Mouse (Mus musculus) macrophage (primary cell): ENCODE measurements around the gene Ube2cbp. TPM values are rescaled to one million over a fixed set of nuclear protein-coding genes. Genes with fewer than 3 reads are reported as not detected.
A peak's percentile ranks its signal among the peaks of the same experiment; 100 is the strongest.

Experiments used
- H3K27ac ChIP-seq: fragments of 350-480 bp; formaldehyde crosslinking; 2 replicates; pipeline ENCODE4 v1.9.0; 2021
- H3K36me3 ChIP-seq: fragments of 350-480 bp; formaldehyde crosslinking; 2 replicates; pipeline ENCODE4 v1.9.0; 2021; ENCODE audit errors: inconsistent target
- H3K4me3 ChIP-seq: fragments of 350-480 bp; formaldehyde crosslinking; 2 replicates; pipeline ENCODE4 v1.9.0; 2021; ENCODE audit errors: inconsistent target
- H3K79me2 ChIP-seq: fragments of 350-480 bp; formaldehyde crosslinking; 2 replicates; pipeline ENCODE4 v1.9.0; 2021; ENCODE audit errors: inconsistent target
- WGBS: methylation state at CpG from one replicate; pipeline ENCODE4 v1.1.7; 2026; ENCODE audit warnings: inconsistent platforms; ENCODE audit not compliant: missing documents; 5-methylcytosine and 5-hydroxymethylcytosine counted together
- polyA plus RNA-seq: library from polyadenylated mRNA; stranded (reverse); fragments of 250-400 nt; gene quantifications from 3 replicates; pipeline ENCODE4 v1.2.4, GENCODE M21; 2018; ENCODE audit warnings: inconsistent platforms
- total RNA-seq, 78 experiments: library from RNA; depleted of rRNA; stranded (reverse); fragments of 250-400 nt; gene quantifications; 1 replicate in 9 of 78; 2 replicates in 24 of 78; 3 replicates in 43 of 78; 4 replicates in 2 of 78; pipeline ENCODE4 v1.2.4; 2018; ENCODE audit warnings: inconsistent platforms in 56 of 78

Ube2cbp gene
- not detected for total RNA-seq (2018; cell fraction: chromatin; rRNA removed)
- total RNA-seq (2018; cell fraction: cytosol; rRNA removed), result under 1 TPM in 15 of 26 experiments, not detected in 11; 0.05 to 0.22 (median 0.10) TPM
- under 1 TPM in 1 of 26 experiments, not detected in 25; 0.39 TPM for total RNA-seq (2018; cell fraction: nucleus; rRNA removed)
- polyA plus RNA-seq, result 0.54 TPM in 1 of 3 replicates, not detected in the others

- peaks cover 20% of the 10 kb centered on the region for H3K79me2 ChIP-seq
- no peak within 1 kb of the TSS for H3K27ac ChIP-seq
- H3K36me3 ChIP-seq, result no peaks in the 10 kb centered on the region
- 2% methylated on average over 67 of the region's 70 CpGs for WGBS
- H3K4me3 ChIP-seq, result peak within 1 kb of the TSS; percentile 14; the same call in 1 of the 2 replicates
These were observed at the start of gene Ube2cbp for GRCm38 (mm10) chr9:86464151-86465105. Gene Ube2cbp (minus strand): TSS chr9:86464950.

- peaks cover 16% of the 10 kb centered on the region for H3K36me3 ChIP-seq
- WGBS, result 97% methylated on average over 3 of the region's 3 CpGs
These were observed 49.6 kb upstream of the Ube2cbp start for GRCm38 (mm10) chr9:86514390-86514789.

DNA sequence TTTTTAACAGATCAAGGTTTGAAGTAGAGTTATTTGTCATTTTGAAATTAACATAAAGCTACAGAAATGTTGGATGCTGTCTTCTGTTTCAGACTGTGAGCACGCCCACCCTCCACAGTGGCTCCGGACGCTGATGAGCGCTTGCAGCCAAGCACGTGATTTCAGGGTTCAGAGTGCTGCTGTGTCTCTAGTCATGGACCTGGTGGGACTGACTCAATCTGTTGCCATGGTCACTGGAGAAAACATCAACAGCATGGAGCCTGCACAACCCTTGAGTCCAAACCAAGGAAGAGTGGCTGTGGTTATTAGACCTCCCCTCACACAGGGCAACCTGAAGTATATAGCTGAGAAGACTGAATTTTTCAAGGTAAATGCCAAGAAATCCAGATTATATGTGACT is 49.0 kb upstream of the Ube2cbp start:
- H3K4me3 ChIP-seq, result no peak overlapping the region
- H3K79me2 ChIP-seq, result no peaks in the 10 kb centered on the region
- H3K27ac ChIP-seq, result no peak overlapping the region
- over 99% methylated on average over 5 of the region's 5 CpGs for WGBS
- peaks cover 22% of the 10 kb centered on the region for H3K36me3 ChIP-seq

More at GRCm38 (mm10) chr9:86514390-86514789, 49.6 kb upstream of the Ube2cbp start:
- Histone ChIP-seq H3K4me3 (no peak overlapping the region), H3K27ac (no peak overlapping the region), H3K79me2 (no peaks in the 10 kb centered on the region)

DNA sequence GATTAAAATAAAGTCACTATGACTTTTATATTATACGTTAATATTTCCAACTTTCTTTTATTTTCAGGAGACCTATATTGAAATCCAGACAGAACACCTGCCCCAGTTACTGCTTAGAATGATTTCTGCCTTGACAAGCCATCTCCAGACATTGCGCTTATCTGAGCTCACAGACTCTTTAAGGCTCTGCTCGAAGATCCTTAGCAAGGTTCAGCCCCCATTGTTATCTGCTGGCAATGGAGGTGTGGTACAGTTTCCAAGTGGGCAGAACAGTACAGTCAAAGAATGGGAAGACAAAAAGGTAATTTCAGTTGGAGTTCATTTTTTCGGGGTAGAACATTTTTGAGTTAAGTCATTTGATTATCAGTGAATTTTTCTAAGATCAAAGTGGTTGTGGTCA is 42.7 kb upstream of the Ube2cbp start:
- peaks cover 26% of the 10 kb centered on the region for H3K36me3 ChIP-seq
- H3K27ac ChIP-seq, result no peak overlapping the region
- no peaks in the 10 kb centered on the region for H3K79me2 ChIP-seq
- WGBS, result 83% methylated on average over 4 of the region's 4 CpGs
- no peak overlapping the region for H3K4me3 ChIP-seq

- Histone ChIP-seq H3K4me3 (no peak overlapping the region), H3K27ac (no peak overlapping the region), H3K36me3 (peaks cover 21% of the 10 kb centered on the region; the same call in 1 of the 2 replicates), H3K79me2 (no peaks in the 10 kb centered on the region)
- 96% methylated on average over 3 of the region's 3 CpGs for WGBS
These were observed 34.3 kb upstream of the Ube2cbp start for GRCm38 (mm10) chr9:86499083-86499482.

DNA sequence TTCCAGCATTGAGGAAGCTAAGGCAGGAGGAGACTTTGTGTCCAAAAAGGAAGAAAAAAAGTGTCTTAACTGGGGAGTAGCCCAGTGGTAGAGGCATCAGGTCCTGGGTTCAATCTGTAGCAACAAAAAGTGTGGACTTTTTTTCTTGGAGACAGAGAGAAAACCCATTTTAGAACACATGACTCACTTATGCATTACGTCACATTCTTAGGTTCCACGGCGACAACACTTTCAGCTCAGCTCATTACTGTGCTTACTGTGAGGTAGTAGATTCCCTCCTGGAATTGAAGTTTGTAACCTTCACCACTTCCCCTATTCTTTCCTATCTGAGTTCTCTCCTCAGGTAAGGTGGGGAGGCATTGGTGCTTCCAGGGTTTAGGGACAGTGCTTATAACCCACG is 31.5 kb upstream of the Ube2cbp start:
- Histone ChIP-seq H3K27ac (no peak overlapping the region), H3K36me3 (peaks cover 11% of the 10 kb centered on the region; the same call in 1 of the 2 replicates), H3K79me2 (no peaks in the 10 kb centered on the region), H3K4me3 (no peak overlapping the region)
- WGBS, result 81% methylated on average over 4 of the region's 4 CpGs

DNA sequence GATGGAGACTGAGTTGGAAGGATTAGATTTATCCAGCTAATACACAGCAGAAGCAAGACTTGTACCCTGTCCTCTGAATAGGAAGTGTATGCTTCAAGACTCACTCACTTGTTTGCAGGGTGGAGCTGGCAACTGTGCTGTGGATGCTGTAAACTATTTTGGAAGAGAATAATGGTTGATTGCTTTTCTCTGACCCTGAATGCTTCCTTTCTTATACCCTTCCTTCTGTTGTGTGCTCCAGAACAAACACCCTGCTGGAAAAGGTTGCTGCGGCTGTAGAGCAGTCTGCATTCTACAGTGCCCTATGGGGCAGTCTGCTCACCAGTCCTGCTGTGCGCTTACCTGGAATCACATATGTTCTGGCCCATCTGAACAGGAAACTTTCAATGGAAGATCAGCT is 27.0 kb upstream of the Ube2cbp start:
- Histone ChIP-seq H3K4me3 (no peak overlapping the region), H3K79me2 (no peaks in the 10 kb centered on the region), H3K36me3 (peaks cover 21% of the 10 kb centered on the region; the same call in 1 of the 2 replicates), H3K27ac (no peak overlapping the region)
- WGBS, result 91% methylated on average over 2 of the region's 2 CpGs

DNA sequence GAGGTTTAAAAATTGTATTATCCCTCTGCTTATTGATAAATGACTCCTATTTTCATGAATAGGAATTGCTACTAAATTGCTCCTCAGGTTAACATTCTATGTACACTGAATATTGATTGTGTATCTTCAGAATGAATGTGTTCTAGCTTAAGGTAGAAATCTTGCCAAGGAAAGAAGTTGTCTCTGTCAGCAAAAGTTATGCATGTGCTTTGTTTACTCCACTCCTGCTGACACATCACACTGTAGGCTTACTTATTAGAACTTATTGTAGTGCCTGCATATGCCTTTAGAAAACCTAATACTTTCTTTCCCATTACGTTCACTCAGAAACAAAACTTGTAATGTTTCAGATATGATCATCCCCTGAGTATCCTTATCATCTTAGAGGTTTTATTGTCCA is 17.5 kb upstream of the Ube2cbp start:
- 100% methylated on average over 1 of the region's 1 CpGs for WGBS
- Histone ChIP-seq H3K79me2 (peaks cover 59% of the 10 kb centered on the region), H3K27ac (no peak overlapping the region), H3K4me3 (no peak overlapping the region), H3K36me3 (no peaks in the 10 kb centered on the region)

DNA sequence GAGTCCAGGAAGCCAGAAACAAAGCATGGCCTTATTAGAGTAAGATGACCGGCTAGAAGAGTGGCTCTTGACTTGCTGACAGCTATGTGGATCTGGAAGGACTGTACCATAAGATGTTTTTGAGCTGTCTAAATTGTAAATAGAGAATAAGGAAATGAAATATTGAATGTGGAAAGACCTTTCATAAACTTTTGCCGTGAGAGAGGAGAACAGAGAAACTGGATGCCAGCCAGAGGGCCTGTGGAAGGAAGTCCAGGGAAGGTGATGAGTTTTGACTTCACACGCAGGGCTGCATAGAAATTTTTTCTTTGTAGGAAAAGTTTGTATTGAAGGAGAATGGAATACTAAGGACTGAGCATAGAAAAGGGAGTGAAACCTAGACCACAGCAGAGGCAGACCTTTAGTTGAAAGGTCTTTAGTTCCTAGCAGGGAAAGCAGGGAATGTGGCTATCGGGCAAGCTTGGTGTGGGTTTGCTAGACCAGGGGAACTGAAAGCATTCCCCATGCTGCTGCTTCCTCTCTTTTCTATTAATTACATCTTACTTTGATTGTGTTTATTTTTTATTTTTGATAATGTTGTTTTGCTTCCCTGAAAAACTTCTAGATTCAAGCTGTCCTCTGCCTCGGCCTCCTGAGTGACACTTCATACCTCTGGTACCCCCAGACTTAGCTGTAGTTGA is 13.8 kb upstream of the Ube2cbp start:
- no peak overlapping the region for H3K4me3 ChIP-seq

GRCm38 (mm10) chr9:86476763-86477162 is 12.0 kb upstream of the Ube2cbp start:
- Histone ChIP-seq H3K27ac (no peak overlapping the region), H3K4me3 (no peak overlapping the region), H3K36me3 (no peaks in the 10 kb centered on the region), H3K79me2 (peaks cover 63% of the 10 kb centered on the region)
- WGBS, result 4% methylated on average over 5 of the region's 5 CpGs

More for the DNA sequence above, 13.8 kb upstream of the Ube2cbp start:
- H3K27ac ChIP-seq, result peak overlapping the region; percentile 22; the same call in 1 of the 2 replicates
- no peaks in the 10 kb centered on the region for H3K36me3 ChIP-seq
- H3K79me2 ChIP-seq, result peaks cover 69% of the 10 kb centered on the region
- WGBS, result 37% methylated on average over 5 of the region's 5 CpGs

DNA sequence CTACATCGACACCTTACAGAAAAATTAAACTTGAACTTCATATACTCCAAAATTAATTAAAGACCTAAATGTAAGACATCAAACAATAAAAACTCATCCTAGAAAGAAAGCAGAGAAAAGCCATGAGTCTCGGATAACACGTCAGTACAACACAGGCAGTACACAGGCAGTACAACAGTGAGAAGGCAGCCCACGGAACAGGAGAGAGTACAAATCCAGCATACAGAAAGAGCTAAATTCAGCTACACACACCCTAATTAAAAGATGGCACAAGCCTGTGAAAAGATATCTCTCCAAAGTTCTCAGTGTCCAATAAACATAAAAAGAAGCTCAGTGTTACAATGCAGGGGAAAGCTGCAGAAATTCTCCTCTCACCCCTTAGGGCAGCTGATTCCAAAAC is 11.2 kb upstream of the Ube2cbp start:
- H3K79me2 ChIP-seq, result peaks cover 64% of the 10 kb centered on the region
- H3K36me3 ChIP-seq, result no peaks in the 10 kb centered on the region
- H3K27ac ChIP-seq, result no peak overlapping the region
- H3K4me3 ChIP-seq, result no peak overlapping the region
- 95% methylated on average over 4 of the region's 4 CpGs for WGBS

- H3K27ac ChIP-seq, result no peak within 1 kb of the TSS
- under 1% methylated on average over 85 of the region's 93 CpGs for WGBS
- no peaks in the 10 kb centered on the region for H3K36me3 ChIP-seq
- peak within 1 kb of the TSS; percentile 47 for H3K4me3 ChIP-seq
- peaks cover 48% of the 10 kb centered on the region for H3K79me2 ChIP-seq
These were observed 2.5 kb upstream of the Ube2cbp start, which contains the start of gene Dop1a for GRCm38 (mm10) chr9:86466990-86467870. Gene Dop1a (plus strand): TSS chr9:86467154.

DNA sequence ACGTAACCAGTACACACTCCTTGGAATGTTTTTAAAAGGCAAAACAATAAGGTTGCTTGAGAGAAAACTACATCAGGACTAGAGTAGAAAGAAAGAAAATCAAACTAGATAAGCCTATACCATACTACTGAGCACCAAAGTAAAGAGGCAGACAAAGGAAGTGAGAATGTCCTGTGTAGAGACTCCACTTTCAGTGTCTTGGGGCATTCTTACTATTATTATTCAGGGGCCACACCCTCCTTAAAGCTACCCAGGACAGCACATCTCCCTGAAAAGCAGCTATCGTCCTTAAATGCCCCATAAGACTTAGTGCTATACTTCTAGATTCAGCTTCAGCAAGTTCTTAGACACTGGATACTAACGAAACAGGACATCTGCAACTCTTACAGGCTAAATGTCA is 11.1 kb downstream of the Ube2cbp start:
- H3K79me2 ChIP-seq, result no peaks in the 10 kb centered on the region
- H3K27ac ChIP-seq, result no peak overlapping the region
- WGBS, result 92% methylated on average over 3 of the region's 3 CpGs
- no peak overlapping the region for H3K4me3 ChIP-seq
- no peaks in the 10 kb centered on the region for H3K36me3 ChIP-seq

DNA sequence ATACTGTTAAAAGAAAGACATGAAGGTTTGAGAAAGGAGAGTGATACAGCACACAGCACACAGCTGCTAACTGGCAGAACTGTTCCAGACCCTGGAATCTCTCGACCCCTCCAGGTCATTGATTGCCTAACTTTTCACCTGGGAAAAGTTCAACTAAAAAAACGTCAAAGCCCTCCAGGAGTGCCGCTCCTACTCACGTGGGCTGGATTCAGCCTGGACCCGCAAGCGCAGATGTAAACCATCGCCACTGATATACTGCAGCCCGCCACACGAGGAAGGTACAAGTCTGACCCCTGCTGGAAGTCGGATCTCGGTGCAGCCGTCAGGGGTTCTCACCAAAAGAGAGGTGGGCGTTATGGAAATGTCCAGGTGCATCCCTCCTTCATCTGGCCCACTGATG is 13.1 kb downstream of the Ube2cbp start:
- H3K36me3 ChIP-seq, result no peaks in the 10 kb centered on the region
- under 1% methylated on average over 13 of the region's 13 CpGs for WGBS
- H3K79me2 ChIP-seq, result no peaks in the 10 kb centered on the region
- H3K27ac ChIP-seq, result no peak overlapping the region
- H3K4me3 ChIP-seq, result no peak overlapping the region
